Mouse (Mus musculus) heart, adult 2 months (tissue): Measurements from ENCODE around the gene Dkk3.

Experiments used
- CTCF ChIP-seq: fragments of 200-600 bp; IDR thresholded peaks from 2 replicates; pipeline ENCODE4 v1.8.1; 2022; ENCODE audit warnings: antibody characterized with exemption, mild to moderate bottlenecking, moderate library complexity
- EP300 ChIP-seq: fragments of 200-500 bp; IDR thresholded peaks from 2 replicates; pipeline ENCODE4 v1.6.1; 2011; ENCODE audit warnings: low read depth, low read length, control low read depth; ENCODE audit not compliant: insufficient read depth
- POLR2A ChIP-seq: fragments of 200-500 bp; IDR thresholded peaks from 2 replicates; pipeline ENCODE4 v1.6.1; 2011; ENCODE audit warnings: mild to moderate bottlenecking, low read depth, low read length, control low read depth; ENCODE audit not compliant: insufficient read depth

GRCm38 (mm10) chr7:112184519-112185225 lies 25.8 kb upstream of the Dkk3 start:
- TF ChIP-seq POLR2A (no peak), EP300 (no peak), CTCF (no peak)
